Mouse (Mus musculus): ENCODE results near the gene Gm28051.

The Gm28051 gene

DNA sequence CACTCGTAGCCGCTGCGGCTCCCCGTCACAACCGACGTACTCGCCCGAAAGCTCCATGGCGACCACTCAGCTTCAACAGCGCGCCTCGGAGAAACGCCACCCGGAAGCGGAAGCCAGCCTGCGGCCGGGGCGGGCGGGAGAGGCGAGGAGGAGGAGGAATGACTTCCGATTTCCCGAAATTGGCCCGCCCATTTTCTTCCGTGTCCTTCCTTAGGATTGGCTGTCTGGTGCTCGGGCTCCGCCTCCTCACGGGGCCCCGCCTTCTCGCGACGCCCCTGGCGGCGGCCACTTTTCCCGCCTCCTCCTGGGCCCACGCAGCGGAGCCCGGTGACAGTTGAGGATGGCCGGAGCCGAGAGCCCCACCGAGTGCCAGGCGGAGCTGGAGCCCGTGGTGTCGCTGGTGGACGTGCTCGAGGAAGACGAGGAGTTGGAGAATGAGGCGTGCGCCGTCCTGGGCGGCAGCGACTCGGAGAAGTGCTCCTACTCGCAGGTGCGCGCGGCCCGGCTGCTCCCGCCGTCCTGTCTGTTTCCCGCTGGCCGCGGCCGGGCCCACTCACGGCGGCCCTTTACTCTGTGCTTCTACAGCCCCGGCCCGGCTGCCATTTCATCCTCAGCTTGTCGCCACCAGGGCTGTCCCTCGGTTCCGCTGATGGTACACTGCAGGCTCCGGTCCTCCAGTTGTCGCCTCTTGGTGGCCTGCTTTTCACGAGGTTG lies at the start of gene Gm28051, which contains the start of the genes Gon7 and Ubr7:
Gm28051 (minus strand) TSS at position 77 of the 714 bp plus-strand sequence.
Gon7 (minus strand) TSS at position 115 of the 714 bp plus-strand sequence.
Ubr7 (plus strand) TSS at position 279 of the 714 bp plus-strand sequence.
- peak; percentile 94 for DNase-seq (ENCODE audit: low read depth, low spot score)

DNA sequence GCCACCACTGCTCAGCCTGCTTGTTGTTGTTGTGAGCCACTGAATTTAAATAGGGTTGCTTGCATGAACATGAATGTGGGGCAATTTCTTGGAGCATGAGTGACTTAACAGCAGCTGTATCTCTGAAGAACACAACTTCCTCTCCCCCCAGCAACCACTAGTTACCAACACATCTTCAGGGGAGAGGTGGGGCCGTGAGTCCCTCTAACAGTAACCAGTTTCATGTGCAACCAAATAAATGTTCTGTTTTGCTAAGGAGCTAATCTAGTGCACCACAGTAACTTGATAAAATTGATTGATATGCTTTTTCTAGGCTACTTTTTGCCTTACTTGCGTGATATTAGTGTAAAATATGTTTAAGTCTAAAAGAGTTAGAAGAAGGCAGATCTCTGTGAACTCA lies 42.0 kb upstream of the Gm28051 start:
- DNase-seq (ENCODE audit: low read depth, low spot score): no peak

DNA sequence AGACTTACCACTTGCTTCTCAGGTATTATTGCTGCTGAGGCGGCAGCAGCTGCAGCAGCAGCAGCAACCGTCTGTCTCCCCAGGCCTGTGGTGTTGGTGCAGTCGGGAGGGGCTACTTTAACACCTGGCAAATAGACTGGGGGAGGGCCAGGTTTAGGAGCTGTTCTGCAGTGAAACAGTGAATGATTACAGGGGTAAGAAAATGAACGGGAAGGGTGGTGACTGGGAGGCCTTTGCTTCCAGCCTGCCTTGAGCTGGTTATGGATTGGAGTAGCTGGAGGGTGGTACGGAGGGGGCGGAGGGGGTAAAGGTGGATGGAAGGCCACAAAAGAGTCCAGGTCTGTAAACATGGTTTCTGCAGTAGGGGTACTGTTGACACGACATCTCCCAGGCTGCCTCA lies 30.4 kb upstream of the Gm28051 start:
- DNase-seq (ENCODE audit: low read depth, low spot score): no peak

DNA sequence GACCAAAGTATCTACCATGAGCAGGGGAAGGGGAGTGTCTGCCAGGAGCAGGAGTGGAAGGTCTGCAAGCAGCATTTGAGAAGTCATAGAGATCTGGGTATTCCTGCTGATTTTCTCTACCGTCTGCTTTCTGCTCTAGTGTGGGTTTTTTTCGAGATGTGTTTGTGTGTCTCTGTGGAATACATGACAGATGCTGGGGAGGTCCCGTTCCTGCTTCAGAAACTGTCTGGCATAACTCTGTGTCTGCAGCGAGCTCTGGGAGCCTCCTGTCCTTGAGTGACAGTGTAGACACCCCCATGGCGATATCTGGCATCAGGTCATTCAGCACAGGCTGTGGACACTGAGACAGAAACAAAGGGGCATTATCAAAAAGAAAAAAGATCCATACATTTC lies 28.0 kb upstream of the Gm28051 start:
- DNase-seq (ENCODE audit: low read depth, low spot score): no peak

DNA sequence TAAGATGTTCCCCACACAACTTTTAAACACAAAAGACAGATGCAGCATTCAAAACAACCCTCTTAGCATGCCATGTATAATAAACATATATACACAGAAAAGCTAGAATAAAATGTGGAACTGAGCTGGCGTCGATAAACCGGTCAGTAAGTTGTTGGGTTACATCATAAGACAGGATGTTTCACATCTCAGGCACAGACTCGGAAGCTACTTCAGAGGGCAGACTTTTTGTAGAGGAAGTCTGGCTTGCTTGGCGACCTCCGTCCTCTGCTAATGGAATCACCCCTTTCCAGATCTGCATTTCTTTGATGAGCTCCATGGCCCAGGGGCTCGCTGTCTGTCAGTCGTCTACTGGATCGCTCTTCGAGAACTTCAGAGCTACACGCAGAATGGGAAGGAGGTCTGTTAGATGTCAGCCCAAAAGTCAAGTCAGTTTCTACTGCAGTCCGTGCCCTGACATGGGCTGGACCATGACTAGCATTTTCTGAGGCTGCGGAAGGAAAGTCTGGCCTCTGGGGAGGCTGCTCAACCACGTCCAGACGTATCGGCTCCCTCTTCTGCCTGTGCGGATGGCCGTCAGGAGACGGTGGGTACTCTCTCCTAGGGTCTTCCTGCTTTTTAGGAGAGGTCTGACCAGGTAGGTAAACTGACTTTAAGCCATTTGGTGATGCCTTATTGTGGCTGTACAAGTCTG lies 27.5 kb upstream of the Gm28051 start:
- no peak for DNase-seq (ENCODE audit: low read depth, low spot score)

DNA sequence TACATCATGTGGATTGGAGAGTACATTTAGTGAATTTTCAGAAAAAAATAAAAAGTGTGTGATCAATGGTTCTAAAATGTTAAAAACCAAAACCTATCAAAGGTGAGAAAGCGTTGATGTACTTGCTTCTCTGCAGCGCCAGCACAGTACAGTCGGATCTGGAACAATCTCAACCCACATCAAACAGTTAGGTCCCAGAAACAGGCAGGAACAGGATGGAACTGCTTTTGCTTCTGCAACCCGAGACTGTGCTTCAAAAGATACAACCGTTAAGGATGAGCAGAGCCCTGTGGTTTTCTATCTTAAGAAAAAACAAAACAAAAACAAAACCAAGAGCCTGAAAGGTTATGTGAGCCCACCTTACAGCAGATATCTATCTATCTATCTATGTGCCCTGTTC lies 25.3 kb upstream of the Gm28051 start:
- DNase-seq (ENCODE audit: low read depth, low spot score): no peak

DNA sequence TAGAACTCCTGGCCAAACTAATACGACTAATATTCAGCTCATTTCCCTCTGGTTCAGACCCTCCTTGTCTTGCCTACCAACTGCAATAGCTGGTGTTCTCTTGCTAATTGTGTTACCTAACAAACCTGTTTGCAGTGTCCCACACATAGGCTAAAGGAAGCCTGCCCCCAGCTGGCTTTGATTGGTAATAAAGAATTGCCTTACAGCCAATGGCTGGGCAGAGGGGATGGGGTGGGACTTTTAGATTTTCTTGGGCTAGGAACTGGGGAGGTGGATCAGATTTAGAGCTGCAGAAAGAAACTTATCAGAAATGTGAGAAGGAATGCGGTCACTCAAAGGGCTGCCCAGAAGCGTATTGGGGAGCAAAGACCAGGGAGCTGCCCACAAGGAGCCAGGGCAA lies 21.9 kb upstream of the Gm28051 start:
- no peak for DNase-seq (ENCODE audit: low read depth, low spot score)

DNA sequence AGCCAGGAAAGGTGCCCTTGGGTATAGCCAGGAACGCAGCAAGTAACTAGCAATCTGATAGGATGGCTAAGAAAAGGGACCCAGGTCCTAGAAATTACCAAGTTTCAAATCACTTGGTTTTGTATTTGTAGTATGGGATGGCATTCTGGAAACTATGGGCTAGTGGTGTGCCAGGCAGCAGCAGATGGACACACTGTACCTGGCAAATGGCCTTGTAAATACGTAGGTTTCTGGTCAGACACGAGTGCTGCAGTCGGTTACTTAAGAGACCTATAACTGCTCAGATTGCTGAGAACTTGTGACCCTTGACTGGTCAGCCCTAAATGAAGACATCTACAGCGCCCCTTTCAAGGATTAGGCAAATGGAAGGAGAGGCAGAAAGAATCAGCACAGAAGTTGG lies 20.6 kb upstream of the Gm28051 start:
- no peak for DNase-seq (ENCODE audit: low read depth, low spot score)

DNA sequence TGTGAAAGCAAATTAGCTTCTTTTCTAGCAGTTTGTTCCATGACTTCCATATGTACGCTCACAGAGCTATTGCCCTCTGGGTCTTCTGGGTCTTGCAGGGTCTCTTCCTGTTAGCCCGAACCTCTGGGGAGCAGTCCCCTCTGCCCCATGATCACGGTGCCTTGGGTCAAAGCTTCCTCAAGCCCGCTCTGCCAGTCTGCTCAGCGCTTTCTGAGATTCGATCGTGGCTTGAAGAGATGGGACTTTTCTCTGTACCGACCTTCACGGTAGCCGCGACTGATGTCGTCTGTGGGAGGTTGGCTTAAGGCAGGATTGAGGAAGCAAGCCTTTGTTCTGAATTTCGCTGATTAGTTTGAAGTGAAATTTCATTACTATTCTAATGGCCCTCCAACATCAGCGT lies 18.5 kb upstream of the Gm28051 start:
- no peak for DNase-seq (ENCODE audit: low read depth, low spot score)

DNA sequence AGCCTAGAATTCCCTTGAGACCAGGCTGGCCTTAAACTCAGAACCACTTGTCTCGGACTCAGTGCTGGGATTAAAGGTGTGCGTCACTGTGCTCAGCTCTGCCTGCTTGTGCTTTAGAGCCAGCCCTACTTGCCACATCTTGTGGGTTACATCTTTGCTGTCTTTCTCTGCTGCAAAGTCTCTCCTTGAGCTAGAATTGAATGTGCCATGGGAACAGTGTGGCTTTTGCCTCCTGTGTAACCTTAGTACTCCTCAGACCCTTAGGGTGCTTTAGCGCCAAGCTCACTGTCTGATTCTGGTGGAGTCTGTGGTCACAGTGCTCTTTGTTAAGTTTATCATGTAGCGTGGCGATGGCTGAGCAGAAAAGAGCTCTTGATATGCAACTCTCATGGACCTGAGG lies 15.1 kb upstream of the Gm28051 start:
- no peak for DNase-seq (ENCODE audit: low read depth, low spot score)

DNA sequence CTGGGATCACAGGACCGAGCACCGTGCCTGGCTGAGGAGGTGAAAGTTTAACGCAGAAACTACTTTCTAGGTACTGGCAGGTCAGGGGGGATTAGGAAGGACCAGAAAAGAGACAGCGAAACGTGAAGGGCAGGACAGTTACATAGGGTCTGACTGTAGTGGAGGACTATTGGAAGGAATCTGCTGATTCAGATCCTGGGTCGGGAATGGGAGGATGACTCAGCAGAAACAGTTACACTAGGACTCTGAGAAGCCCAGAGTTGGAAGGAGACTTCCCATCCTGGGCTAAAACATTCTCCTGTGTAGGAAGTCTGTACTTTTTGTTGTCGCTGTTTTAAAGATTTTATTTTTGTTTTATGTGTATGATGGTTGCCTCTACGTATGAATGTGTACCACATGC lies 14.0 kb upstream of the Gm28051 start:
- no peak for DNase-seq (ENCODE audit: low read depth, low spot score)

DNA sequence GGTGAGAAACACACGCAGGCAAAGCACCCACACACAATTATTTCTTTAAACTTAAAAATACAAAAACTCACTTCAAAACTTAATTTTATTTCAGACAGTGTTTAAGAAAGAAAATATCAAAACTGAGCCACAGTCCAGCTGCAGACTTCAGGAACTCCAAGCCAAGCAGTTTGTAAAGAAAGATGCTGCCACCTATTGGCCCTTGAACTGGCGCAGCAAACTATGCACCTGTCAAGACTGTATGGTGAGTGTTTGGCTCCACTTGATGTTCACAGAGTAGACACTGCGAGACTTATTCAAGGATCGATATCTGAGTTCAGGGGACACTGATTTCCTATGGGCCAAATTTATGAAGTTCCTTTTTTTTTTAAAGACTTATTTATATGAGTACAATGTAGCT lies 11.4 kb upstream of the Gm28051 start:
- no peak for DNase-seq (ENCODE audit: low read depth, low spot score)

DNA sequence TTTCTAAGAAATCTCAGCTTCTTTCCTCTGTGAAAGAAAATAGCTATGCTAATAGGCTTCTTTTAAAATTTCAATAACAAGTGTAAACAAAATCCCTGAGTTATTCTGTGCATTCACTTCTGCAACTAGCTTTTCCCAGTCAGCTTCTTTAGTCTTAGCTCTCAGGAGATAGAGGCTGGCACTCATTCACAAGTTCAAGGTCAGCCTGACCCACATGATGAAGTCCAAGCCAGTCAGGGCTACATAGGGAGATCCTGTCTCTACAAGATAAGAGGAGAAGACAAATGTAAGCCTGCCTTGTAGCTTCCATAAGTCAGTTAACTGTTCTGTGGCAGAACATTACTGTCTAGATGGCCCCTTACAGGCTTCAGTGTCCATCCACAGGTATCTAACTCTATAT lies 6.1 kb upstream of the Gm28051 start:
- DNase-seq (ENCODE audit: low read depth, low spot score): no peak

DNA sequence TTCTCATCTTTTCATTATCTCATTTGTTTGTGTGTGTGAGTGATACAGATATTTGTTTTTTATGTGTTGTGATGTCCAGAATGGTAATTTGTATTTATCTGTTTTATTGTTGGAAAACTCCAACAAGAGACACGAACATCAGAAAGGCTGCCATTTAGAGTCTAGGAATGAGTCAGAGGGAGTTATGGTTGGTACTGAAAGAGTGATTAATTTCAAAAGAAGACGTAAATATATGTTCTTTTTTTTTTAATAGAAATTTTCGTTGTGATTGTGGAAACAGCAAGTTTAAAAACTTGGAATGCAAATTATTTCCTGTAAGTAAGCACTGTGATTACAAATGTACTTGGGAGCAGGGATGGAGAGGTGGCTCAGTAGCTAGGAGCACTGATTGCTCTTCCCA lies 4.1 kb upstream of the Gm28051 start:
- no peak for DNase-seq (ENCODE audit: low read depth, low spot score)

DNA sequence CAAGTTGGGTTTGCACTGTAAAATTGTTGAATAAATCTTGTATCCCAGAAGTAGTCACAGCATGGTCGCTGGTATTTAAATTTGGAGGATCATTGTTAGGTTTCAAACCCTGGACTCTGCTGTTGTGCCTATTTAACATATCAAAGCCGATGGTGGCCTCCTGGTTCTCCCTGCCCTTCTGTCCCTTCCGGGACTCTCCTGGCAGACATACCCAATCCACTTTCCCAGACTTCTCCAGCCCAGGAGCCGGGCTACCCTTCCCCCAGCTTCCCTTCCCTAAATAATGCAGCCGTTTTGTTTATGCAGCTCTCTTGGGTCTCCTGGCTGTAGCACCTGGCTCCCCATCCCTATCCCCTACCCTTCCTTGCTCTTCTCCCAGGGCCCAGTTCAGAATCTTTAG lies 1.4 kb upstream of the Gm28051 start:
- DNase-seq (ENCODE audit: low read depth, low spot score): no peak

DNA sequence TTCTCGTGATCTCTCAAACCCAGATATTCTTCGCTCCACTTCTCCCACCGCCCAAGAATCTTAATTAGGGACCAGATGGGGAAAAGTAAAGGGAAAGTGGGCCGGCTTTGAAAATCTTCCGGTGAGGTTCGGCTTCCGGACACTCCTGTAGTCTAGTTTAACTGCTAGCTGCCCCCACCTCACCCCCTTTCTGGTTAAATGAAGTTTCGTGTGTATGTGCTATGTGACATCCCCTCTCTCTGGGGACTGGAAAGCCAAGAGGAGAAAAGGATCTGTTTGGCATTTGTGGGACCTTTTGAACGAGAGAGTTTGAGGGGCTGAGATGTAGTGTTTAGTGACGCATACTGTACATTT lies 815 bp upstream of the Gm28051 start, which contains the start of gene Gm20604:
Gm20604 (minus strand) TSS at position 270 of the 354 bp plus-strand sequence.
- no peak for DNase-seq (ENCODE audit: low read depth, low spot score)

DNA sequence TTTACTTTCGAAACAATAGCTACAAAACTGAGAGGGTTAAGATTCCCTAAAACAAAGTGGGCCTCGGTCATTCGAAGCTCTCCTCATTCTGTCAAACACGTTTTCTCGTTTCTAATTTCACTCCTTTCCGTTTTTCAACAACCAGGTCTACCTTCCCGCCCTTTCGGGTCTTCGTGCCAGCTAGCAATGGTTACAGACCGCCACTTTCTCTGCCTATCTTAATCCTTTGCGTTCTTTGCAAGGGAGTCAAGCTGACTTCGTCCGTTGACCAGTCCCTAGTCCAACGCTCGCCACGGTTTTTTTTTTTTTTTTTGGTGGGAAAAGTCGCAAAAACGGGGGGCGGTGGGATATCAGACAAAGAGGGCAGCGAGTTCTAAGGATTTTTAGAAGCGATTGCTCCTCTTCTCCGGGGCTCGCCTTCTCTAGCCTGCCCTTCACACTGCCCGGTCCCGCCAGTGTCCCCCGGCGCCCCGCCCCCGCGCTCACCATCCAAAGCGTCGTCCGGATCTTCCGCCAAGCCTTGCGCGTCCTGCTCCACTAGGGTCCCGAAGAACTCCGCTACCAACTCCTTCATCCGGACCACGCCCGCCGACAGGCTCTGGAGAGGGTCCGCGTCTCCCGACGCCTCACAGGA lies 393 bp downstream of the Gm28051 start:
- no peak for DNase-seq (ENCODE audit: low read depth, low spot score)

DNA sequence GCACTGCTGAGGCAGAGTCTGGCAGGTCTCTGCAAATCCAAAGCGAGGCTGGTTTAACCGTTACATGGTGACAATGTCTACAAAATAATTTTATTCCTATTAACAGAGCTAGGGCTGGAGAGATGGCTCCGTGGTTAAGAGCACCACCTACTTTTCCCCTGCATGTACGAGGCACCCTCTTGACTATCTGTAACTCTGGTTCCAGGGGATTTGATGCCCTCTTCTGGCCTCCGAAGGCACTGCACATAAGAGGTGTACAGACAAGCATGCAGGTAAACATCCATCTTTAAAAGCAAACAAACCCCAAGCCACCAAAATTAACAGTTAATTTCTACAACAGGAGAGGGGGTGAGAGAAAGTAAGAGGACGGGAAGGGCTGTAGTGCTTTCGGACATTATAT lies 1.3 kb downstream of the Gm28051 start:
- DNase-seq (ENCODE audit: low read depth, low spot score): no peak

DNA sequence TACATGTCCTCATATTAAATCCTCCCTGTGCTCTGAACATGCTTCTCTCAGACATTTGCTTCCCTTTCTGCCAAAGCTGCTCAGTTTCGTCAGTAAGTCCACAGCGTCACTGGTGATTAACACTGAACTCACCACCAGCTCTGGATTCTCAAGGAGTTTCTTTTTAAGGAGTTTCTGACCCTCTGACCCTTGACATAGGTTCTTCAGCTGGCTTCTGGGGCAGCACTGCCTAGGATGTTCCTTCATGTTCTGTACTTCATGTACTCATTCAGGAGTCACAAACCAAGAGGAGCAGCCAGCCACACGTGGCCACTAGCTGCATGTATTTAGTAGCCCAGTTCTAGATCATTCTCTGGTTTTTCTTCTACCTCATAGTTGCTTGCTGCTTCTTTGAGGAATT lies 9.3 kb downstream of the Gm28051 start:
- no peak for DNase-seq (ENCODE audit: low read depth, low spot score)

DNA sequence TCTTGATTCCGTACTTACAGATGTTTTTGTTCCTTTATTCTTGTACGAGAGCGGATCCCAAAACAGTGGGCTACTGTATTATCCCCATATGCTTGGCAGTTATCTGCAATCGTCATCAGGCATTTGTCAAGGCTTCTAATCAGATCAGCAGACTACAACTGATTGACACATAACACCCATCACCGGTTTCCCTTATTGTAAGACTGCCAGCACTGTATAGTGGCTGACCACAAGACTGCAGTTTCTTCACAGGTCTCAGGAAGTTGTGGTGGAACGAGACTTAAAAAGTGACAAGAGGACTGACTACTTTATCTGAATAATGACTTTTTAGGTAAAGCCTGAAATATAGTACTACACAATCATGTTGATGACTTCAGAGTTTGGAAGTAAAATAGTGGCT lies 12.7 kb downstream of the Gm28051 start:
- DNase-seq (ENCODE audit: low read depth, low spot score): no peak

DNA sequence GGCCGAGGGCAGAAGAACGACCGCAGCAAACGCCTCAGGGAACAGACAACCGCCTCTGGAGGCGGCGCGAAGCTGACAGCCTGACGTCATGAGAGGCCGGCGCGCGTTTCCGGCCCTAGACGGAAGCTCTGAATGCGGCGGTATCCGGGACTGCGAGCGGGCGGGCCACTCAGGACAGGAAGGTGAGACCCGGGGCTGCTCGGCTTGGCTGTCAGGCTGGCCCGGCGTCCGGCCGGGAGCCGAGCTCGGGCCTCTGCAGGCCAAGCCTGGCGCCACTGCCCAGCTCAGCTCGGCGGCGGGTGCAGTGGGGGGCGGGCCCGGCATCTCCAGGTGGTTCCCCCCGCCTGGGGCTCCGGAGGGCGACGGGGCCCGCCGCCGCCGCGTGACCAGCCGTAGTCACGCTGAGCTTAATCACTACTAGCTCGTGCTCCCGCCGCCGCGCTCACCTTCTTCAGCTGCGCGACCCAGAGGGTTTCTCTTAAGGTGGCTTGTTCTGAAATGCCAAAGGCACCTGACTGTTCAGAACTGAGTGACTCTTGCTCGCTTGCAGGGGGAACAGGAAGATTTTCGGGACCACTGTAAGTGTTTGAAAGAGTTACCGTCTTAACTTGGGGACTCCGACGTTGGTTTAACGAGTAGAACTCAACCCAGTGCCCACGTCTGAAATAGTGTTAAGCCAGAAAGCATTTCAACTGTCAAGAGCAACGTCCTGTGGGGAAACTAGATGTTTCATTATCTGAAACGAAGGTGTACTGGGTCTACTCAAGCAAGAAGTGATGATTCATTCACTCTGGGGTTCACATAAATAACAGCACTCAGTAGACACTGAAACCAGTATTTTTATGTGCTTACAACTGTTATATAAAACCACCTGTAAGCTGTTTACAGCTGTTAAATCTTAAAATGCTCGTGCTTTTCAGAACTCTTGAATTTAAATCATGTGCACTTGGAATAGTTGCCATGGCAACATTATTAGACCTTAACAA lies 13.7 kb downstream of the Gm28051 start, which contains the start of the genes Moap1 and Tmem251:
Moap1 (minus strand) TSS at position 73 of the 986 bp plus-strand sequence.
Tmem251 (plus strand) TSS at position 174 of the 986 bp plus-strand sequence.
- DNase-seq (ENCODE audit: low read depth, low spot score): peak; percentile 66
